19 mouse cellular contexts compared by ENCODE assay signal in the genomic region with DNA sequence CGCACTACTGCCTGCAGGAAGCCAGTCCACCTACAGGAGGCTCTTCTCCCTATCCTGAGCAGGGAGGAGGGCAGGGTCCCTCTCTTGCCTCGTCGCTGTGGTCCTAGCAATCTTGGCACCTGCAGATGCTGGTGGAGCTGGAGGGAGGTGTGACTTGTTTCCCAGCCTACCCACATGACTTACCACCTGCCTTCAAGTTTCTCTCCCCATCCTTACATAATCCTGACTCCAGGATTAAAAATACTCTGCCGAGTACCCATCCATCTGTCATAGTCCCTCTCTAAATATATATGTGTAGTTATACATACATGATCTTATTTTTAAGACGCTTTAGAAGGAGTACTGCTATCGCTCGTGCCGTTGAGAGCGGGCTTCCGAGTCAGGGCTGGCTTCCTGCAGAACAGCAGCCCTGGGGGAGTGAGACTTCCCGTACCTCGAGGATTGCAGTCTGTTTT.
DNase-seq lines count a peak whose midpoint lies in the region; ATAC-seq and TF ChIP-seq lines count a peak whose summit lies in the region.
"Had no signal": no experiment of that assay in that cellular context is flagged by ENCODE, and none has a peak within 500 bp of the region (broad histone marks: within the 10 kb centered on the region; RNA-seq: fewer than 3 reads in every experiment).

No protein-coding gene starts in this region.

- ATAC-seq in midbrain, postnatal 0 days (ENCODE audit: low FRiP score), result no peak
- no peak for ATAC-seq in midbrain, embryonic 13.5 days
- ATAC-seq: liver, embryonic 12.5 days had no signal

- WGBS in midbrain, postnatal 0 days, result 72% methylated on average over 12 of the region's 12 CpGs
- WGBS in midbrain, embryonic 13.5 days, result 69% methylated on average over 12 of the region's 12 CpGs

- no peaks in the 10 kb centered on the region for H3K36me3 ChIP-seq in midbrain, postnatal 0 days (ENCODE audit: insufficient read depth, low read length)
- no peaks in the 10 kb centered on the region for H3K36me3 ChIP-seq in midbrain, embryonic 13.5 days
- H3K36me3 ChIP-seq: heart, embryonic 13.5 days; hindbrain, embryonic 12.5 days; liver, embryonic 12.5 days; midbrain, embryonic 12.5 days; neural tube, embryonic 12.5 days; stomach, embryonic 15.5 days had no signal

- intact Hi-C loops in left cerebral cortex, postnatal 36 days (cut with DNase I), result loop anchor here (5.0 kb wide), 2 partner anchors 80 to 95 kb away; no protein-coding TSS in a partner anchor
- intact Hi-C loops in heart, postnatal 25 days (cut with DNase I), result no loop called here

- H3K9me3 ChIP-seq in midbrain, postnatal 0 days (ENCODE audit: low read length), result no peaks in the 10 kb centered on the region
- no peaks in the 10 kb centered on the region for H3K9me3 ChIP-seq in midbrain, embryonic 13.5 days
- H3K9me3 ChIP-seq: heart, embryonic 13.5 days; hindbrain, embryonic 12.5 days; liver, embryonic 12.5 days; midbrain, embryonic 12.5 days; neural tube, embryonic 12.5 days; stomach, embryonic 15.5 days had no signal

- H3K4me1 ChIP-seq in midbrain, postnatal 0 days (ENCODE audit: insufficient read depth, low read length), result no peaks in the 10 kb centered on the region
- H3K4me1 ChIP-seq in midbrain, embryonic 13.5 days (replicated peaks), result no peaks in the 10 kb centered on the region
- H3K4me1 ChIP-seq: heart, embryonic 13.5 days; liver, embryonic 12.5 days; midbrain, embryonic 12.5 days; neural tube, embryonic 12.5 days; stomach, embryonic 15.5 days had no signal

- no peak overlapping the region for H3K27ac ChIP-seq in midbrain, postnatal 0 days (ENCODE audit: low read depth, low read length)
- H3K27ac ChIP-seq in midbrain, embryonic 13.5 days, result no peak overlapping the region
- H3K27ac ChIP-seq: heart, embryonic 13.5 days; hindbrain, embryonic 12.5 days; liver, embryonic 12.5 days; midbrain, embryonic 12.5 days; neural tube, embryonic 12.5 days; stomach, embryonic 15.5 days had no signal

- DNase-seq in midbrain, postnatal 0 days (ENCODE audit: low spot score), result no peak
- peak; percentile 59 to 77 for DNase-seq in frontal cortex, postnatal 14 days (ENCODE audit: low spot score in 2 of 2)
- peak; percentile 80 to 86 for DNase-seq in left cerebral cortex, postnatal 36 days (ENCODE audit: low spot score in 2 of 2)
- DNase-seq in heart, postnatal 25 days (ENCODE audit: low spot score), result no peak
- no peak for DNase-seq in spleen, postnatal 36 days (ENCODE audit: low spot score in 2 of 2)
- DNase-seq in kidney, postnatal 4 days, result no peak
- DNase-seq: adrenal gland, postnatal 10 days; gastrocnemius, postnatal 36 days; kidney, adult 11 months; kidney, postnatal 36 days; lung, postnatal 10 days; retina, postnatal 1 day had no signal

- no peaks in the 10 kb centered on the region for H3K27me3 ChIP-seq in midbrain, postnatal 0 days (ENCODE audit: insufficient read depth, low read length)
- H3K27me3 ChIP-seq in midbrain, embryonic 13.5 days, result peaks cover 3% of the 10 kb centered on the region; the same call in 1 of the 2 replicates
- H3K27me3 ChIP-seq: neural tube, embryonic 12.5 days; stomach, embryonic 15.5 days had no signal

- 0 out of 2 replicates have a peak, but pooled peaks have one; percentile 6 for TF ChIP-seq CTCF in midbrain, postnatal 0 days (IDR thresholded peaks at IDR 0.05)

- H3K9ac ChIP-seq in midbrain, postnatal 0 days (replicated peaks; ENCODE audit: low read length, poor library complexity, severe bottlenecking), result no peak overlapping the region
- H3K9ac ChIP-seq in midbrain, embryonic 13.5 days (replicated peaks), result no peak overlapping the region
- H3K9ac ChIP-seq: heart, embryonic 13.5 days; hindbrain, embryonic 12.5 days; liver, embryonic 12.5 days; midbrain, embryonic 12.5 days; neural tube, embryonic 12.5 days; stomach, embryonic 15.5 days had no signal

- H3K4me2 ChIP-seq in midbrain, postnatal 0 days (ENCODE audit: low read depth, low read length, poor library complexity, severe bottlenecking), result no peak overlapping the region
- H3K4me2 ChIP-seq in midbrain, embryonic 13.5 days (replicated peaks), result no peak overlapping the region
- H3K4me2 ChIP-seq: heart, embryonic 13.5 days; hindbrain, embryonic 12.5 days; liver, embryonic 12.5 days; midbrain, embryonic 12.5 days; neural tube, embryonic 12.5 days; stomach, embryonic 15.5 days had no signal

- no peak overlapping the region for H3K4me3 ChIP-seq in midbrain, postnatal 0 days (ENCODE audit: low read depth, low read length)
- H3K4me3 ChIP-seq in midbrain, embryonic 13.5 days (replicated peaks), result no peak overlapping the region
- H3K4me3 ChIP-seq: heart, embryonic 13.5 days; hindbrain, embryonic 12.5 days; liver, embryonic 12.5 days; midbrain, embryonic 12.5 days; neural tube, embryonic 12.5 days; stomach, embryonic 15.5 days had no signal

Comparison
In these comparisons a context has a peak if more than half of its experiments do, and no peak if none do; other contexts are left out.
1. DNase-seq: peak in frontal cortex, postnatal 14 days (2 of 2) and left cerebral cortex, postnatal 36 days (2 of 2); none in midbrain, postnatal 0 days (single experiment), heart, postnatal 25 days (single experiment), spleen, postnatal 36 days (0 of 2) and kidney, postnatal 4 days (0 of 2).